Mouse (Mus musculus) ES-E14 (cell line): ENCODE results near the gene Nubp2.

Experiments used
- CHD2 ChIP-seq: IDR thresholded peaks from 2 replicates; pipeline ENCODE4 v1.6.1; 2014; ENCODE audit warnings: mild to moderate bottlenecking, low read depth, low read length, inconsistent platforms
- MAFK ChIP-seq: IDR thresholded peaks from 2 replicates; pipeline ENCODE4 v1.6.1; 2014; ENCODE audit warnings: mild to moderate bottlenecking, low read depth, low read length, inconsistent platforms; ENCODE audit not compliant: insufficient read depth
- ZNF384 ChIP-seq: IDR thresholded peaks from 2 replicates; pipeline ENCODE4 v1.6.1; 2012; ENCODE audit warnings: low read depth, low read length, inconsistent platforms

DNA sequence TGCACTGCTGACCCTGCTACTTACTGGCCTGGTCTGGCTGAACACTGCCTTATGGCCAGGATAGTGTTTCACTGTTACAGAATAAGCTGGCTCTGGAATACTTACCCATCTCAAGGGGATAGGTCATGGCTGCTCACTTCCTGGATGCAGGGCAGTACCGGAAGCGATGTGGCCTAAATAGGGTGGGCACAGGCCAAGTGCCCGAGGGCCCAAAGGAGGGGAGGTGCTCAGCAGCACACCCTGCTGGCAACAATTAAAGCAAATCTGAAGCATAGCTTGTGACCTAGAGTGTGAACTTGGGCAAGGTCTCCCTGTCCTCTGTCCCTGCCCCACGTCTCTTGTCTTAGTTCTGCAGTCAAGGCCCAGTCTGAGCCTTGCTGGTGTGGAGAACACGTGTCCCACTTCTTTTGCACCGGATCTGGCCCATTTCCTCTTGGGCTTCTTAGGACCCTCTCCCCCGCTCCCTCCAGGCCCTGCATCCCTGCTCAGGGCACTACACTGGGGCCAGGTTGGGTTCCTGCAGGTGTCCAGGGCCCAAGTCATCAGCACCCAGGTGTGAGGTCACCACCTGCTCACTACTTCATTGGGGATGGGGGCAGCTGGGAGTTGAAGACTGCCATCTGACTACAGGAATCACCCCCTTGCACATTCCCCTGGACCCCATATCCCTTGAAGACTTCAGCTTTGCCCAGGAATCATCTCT is 4.3 kb downstream of the Nubp2 start:
- TF ChIP-seq CHD2 (no peak), ZNF384 (no peak), MAFK (no peak)
